20 mouse cellular contexts compared by ENCODE assay signal in genomic region chr14:8127971-8128370, GRCm38 (mm10). TPM values are rescaled to one million over a fixed set of nuclear protein-coding genes. Genes with fewer than 3 reads are reported as not detected.
DNase-seq lines count a peak whose midpoint lies in the region; TF ChIP-seq lines count a peak whose summit lies in the region.
"Had no signal": no experiment of that assay in that cellular context is flagged by ENCODE, and none has a peak within 500 bp of the region (broad histone marks: within the 10 kb centered on the region; RNA-seq: fewer than 3 reads in every experiment).

No protein-coding gene starts in this region.

- peak; percentile 16 for DNase-seq in lung, postnatal 36 days
- no peak for DNase-seq in lung, postnatal 10 days
- DNase-seq in thymus, postnatal 36 days = peak; percentile 6 to 11
- DNase-seq in thymus, postnatal 25 days = no peak
- DNase-seq in CH12.LX (ENCODE audit: extremely low read depth) = peak; percentile 82
- DNase-seq in heart, postnatal 14 days = no peak
- no peak for DNase-seq in gastrocnemius, adult 2 months
- DNase-seq: adrenal gland, postnatal 10 days; cerebellum, adult 11 months; cerebellum, adult 8-10 months; cerebellum, postnatal 14 days; embryo, embryonic 11 days; gastrocnemius, postnatal 10 days; heart, adult 2 months had no signal

- H3K4me3 ChIP-seq in CH12.LX (replicated peaks in 1 of 3; ENCODE audit: low read depth in 2 of 3, low read length in 2 of 3, poor library complexity in 1 of 3) = no peak overlapping the region
- no peak overlapping the region for H3K4me3 ChIP-seq in gastrocnemius, adult 2 months
- H3K4me3 ChIP-seq: embryonic facial prominence, embryonic 12.5 days; forebrain, embryonic 15.5 days; heart, adult 2 months; heart, embryonic 15.5 days; hindbrain, embryonic 10.5 days had no signal

- in situ Hi-C loops in CH12.LX (cut with MboI; ENCODE audit: low pct_ligation_motif_present, low pct_unique_long_range_greater_than_20kb, low sequenced_read_pairs) = no loop called here

- H3K27me3 ChIP-seq in CH12.LX (replicated peaks) = no peaks in the 10 kb centered on the region
- H3K27me3 ChIP-seq: embryonic facial prominence, embryonic 12.5 days; forebrain, embryonic 15.5 days; heart, embryonic 15.5 days had no signal

- no peaks in the 10 kb centered on the region for H3K79me2 ChIP-seq in CH12.LX (replicated peaks; ENCODE audit: control insufficient read depth, extremely low read depth, insufficient read depth, poor library complexity, severe bottlenecking)

- no peak for TF ChIP-seq CTCF in CH12.LX (conservative IDR thresholded peaks at IDR 0.05 in 1 of 2, IDR thresholded peaks at IDR 0.05 in 1 of 2; ENCODE audit: low read depth in 2 of 2, low read length in 2 of 2)
- TF ChIP-seq CTCF in gastrocnemius, adult 2 months (IDR thresholded peaks at IDR 0.05) = no peak

- no peak for TF ChIP-seq RAD21 in CH12.LX (IDR thresholded peaks at IDR 0.05; ENCODE audit: low read depth, low read length)

- no peak overlapping the region for H3K9ac ChIP-seq in CH12.LX (ENCODE audit: insufficient read depth, low read depth)
- H3K9ac ChIP-seq: embryonic facial prominence, embryonic 12.5 days; forebrain, embryonic 15.5 days; heart, embryonic 15.5 days; hindbrain, embryonic 14.5 days had no signal

- no peaks in the 10 kb centered on the region for H3K9me3 ChIP-seq in CH12.LX (replicated peaks; ENCODE audit: low read length)
- H3K9me3 ChIP-seq: embryonic facial prominence, embryonic 12.5 days; forebrain, embryonic 15.5 days; heart, embryonic 15.5 days; hindbrain, embryonic 10.5 days had no signal

- dilution Hi-C loops in CH12.LX (cut with MboI; ENCODE audit: extremely low pct_ligation_motif_present, extremely low pct_unique_long_range_greater_than_20kb, low sequenced_read_pairs) = no loop called here

- no peak overlapping the region for H3K4me2 ChIP-seq in CH12.LX (ENCODE audit: insufficient read depth, low read depth, poor library complexity, severe bottlenecking)
- H3K4me2 ChIP-seq: embryonic facial prominence, embryonic 12.5 days; forebrain, embryonic 15.5 days; heart, embryonic 11.5 days; heart, embryonic 15.5 days; hindbrain, embryonic 14.5 days had no signal

- H3K36me3 ChIP-seq in CH12.LX (replicated peaks in 1 of 2; ENCODE audit: control insufficient read depth in 1 of 2, insufficient read depth in 1 of 2, low read length in 1 of 2) = peaks cover 26 to 66% of the 10 kb centered on the region in 2 experiments

- intact Hi-C loops in heart, postnatal 14 days (cut with DNase I) = no loop called here
- intact Hi-C loops in gastrocnemius, adult 2 months (cut with DNase I) = no loop called here

- no peak for TF ChIP-seq POLR2A in CH12.LX (IDR thresholded peaks at IDR 0.05; ENCODE audit: low read depth, low read length)

- H3K27ac ChIP-seq in CH12.LX (ENCODE audit: insufficient read depth, low read depth) = no peak overlapping the region
- H3K27ac ChIP-seq in gastrocnemius, adult 2 months = no peak overlapping the region
- H3K27ac ChIP-seq: embryonic facial prominence, embryonic 12.5 days; forebrain, embryonic 15.5 days; heart, adult 2 months; heart, embryonic 15.5 days; hindbrain, embryonic 10.5 days; hindbrain, embryonic 14.5 days had no signal

- TF ChIP-seq EP300 in CH12.LX (IDR thresholded peaks at IDR 0.05; ENCODE audit: low read length) = no peak

- H3K4me1 ChIP-seq in CH12.LX (ENCODE audit: control insufficient read depth in 1 of 2, insufficient read depth in 2 of 2) = peaks cover 18 to 43% of the 10 kb centered on the region in 2 experiments
- H3K4me1 ChIP-seq: embryonic facial prominence, embryonic 12.5 days; forebrain, embryonic 15.5 days; hindbrain, embryonic 10.5 days had no signal

TF ChIP-seq in CH12.LX, 34 proteins besides CTCF, POLR2A, EP300 and RAD21:
- TF ChIP-seq MXI1 (IDR thresholded peaks at IDR 0.05; ENCODE audit: low read depth, low read length) = no peak
- TF ChIP-seq PAX5 (IDR thresholded peaks at IDR 0.05; ENCODE audit: low read length) = no peak
- no peak for TF ChIP-seq IRF4 (IDR thresholded peaks at IDR 0.05; ENCODE audit: low read depth, low read length)
- TF ChIP-seq RCOR1 (conservative IDR thresholded peaks at IDR 0.05; ENCODE audit: low read depth, low read length) = no peak
- TF ChIP-seq NELFE (IDR thresholded peaks at IDR 0.05; ENCODE audit: low read depth, low read length) = no peak
- no peak for TF ChIP-seq SIN3A (IDR thresholded peaks at IDR 0.05; ENCODE audit: low read length)
- no peak for TF ChIP-seq UBTF (IDR thresholded peaks at IDR 0.05; ENCODE audit: low read depth, low read length)
TF ChIP-seq in CH12.LX: peak in this region for 0.

RNA-seq across cellular contexts. Expression of gene Pxk, which starts 30.0 kb away (rescaled TPM):
- 11.7 and 13.1 TPM in 2 replicates for total RNA-seq in CH12.LX (2012; rRNA removed)
- 28.9 and 29.4 TPM in 2 replicates for total RNA-seq in CH12.LX (2014; rRNA removed)
- polyA plus RNA-seq in CH12.LX (2012; ENCODE audit: insufficient read length, low read depth) = 47.2 and 55.7 TPM in 2 replicates
- total RNA-seq in heart, postnatal 14 days (2021) = 10 to 100 TPM; 20.6 to 24.4 TPM
- total RNA-seq in gastrocnemius, adult 2 months (2021) = 10 to 100 TPM; 12.4 to 12.7 TPM

RNA-seq across cellular contexts. Expression of gene Pdhb, which starts 44.9 kb away (rescaled TPM):
- total RNA-seq in CH12.LX (2012; rRNA removed) (100 and 108 TPM in 2 replicates), CH12.LX (2014; rRNA removed) (205 and 223 TPM in 2 replicates)
- 122 and 132 TPM in 2 replicates for polyA plus RNA-seq in CH12.LX (2012; ENCODE audit: insufficient read length, low read depth)
- total RNA-seq in heart, postnatal 14 days (2021) = 100 to 1,000 TPM; 886 to 904 TPM
- 100 to 1,000 TPM; 268 to 370 TPM for total RNA-seq in gastrocnemius, adult 2 months (2021)

RNA-seq across cellular contexts. Expression of gene Rpp14, which starts 47.8 kb away (rescaled TPM):
- 32.4 and 46.9 TPM in 2 replicates for total RNA-seq in CH12.LX (2012; rRNA removed)
- 132 and 140 TPM in 2 replicates for total RNA-seq in CH12.LX (2014; rRNA removed)
- polyA plus RNA-seq in CH12.LX (2012; ENCODE audit: insufficient read length, low read depth) = 101 and 121 TPM in 2 replicates
- total RNA-seq in heart, postnatal 14 days (2021) = 10 to 100 TPM; 25.5 to 28.5 TPM
- 10 to 100 TPM; 24.2 to 31.5 TPM for total RNA-seq in gastrocnemius, adult 2 months (2021)

Comparison
In these comparisons a context has a peak if more than half of its experiments do, and no peak if none do; other contexts are left out.
1. DNase-seq: peak in lung, postnatal 36 days (single experiment), thymus, postnatal 36 days (2 of 2) and CH12.LX (single experiment); none in lung, postnatal 10 days (single experiment), thymus, postnatal 25 days (single experiment), heart, postnatal 14 days (0 of 2) and gastrocnemius, adult 2 months (single experiment).